Mouse (Mus musculus) limb, embryonic 12.5 days (tissue): Measurements from ENCODE around the gene Gm28635. TPM values are rescaled to one million over a fixed set of nuclear protein-coding genes. Genes with fewer than 3 reads are reported as not detected.
A peak's percentile ranks its signal among the peaks of the same experiment; 100 is the strongest.

Source experiments
- ATAC-seq: fragments of 200-750 bp; cut with Nextera tagmentation; 2 replicates; pipeline ENCODE4 v1.8.0; 2017; ENCODE audit warnings: low read depth, moderate TSS enrichment; ENCODE audit not compliant: insufficient number of reproducible peaks, insufficient read depth, low FRiP score, low TSS enrichment
- H3K27ac ChIP-seq: fragments of 300-500 bp; sonication (generic); 2 replicates; pipeline ENCODE4 v1.5.1; 2016; ENCODE audit warnings: mild to moderate bottlenecking, moderate library complexity
- H3K27me3 ChIP-seq: fragments of 300-500 bp; sonication (generic); 2 replicates; pipeline ENCODE4 v1.6.1; 2016; ENCODE audit warnings: mild to moderate bottlenecking, moderate library complexity
- H3K36me3 ChIP-seq: fragments of 300-500 bp; sonication (generic); 2 replicates; pipeline ENCODE4 v1.6.1; 2016; ENCODE audit warnings: mild to moderate bottlenecking, moderate library complexity
- H3K4me1 ChIP-seq: fragments of 300-500 bp; sonication (generic); replicated peaks from 2 replicates; pipeline ENCODE4 v1.6.1; 2016
- H3K4me2 ChIP-seq: fragments of 300-500 bp; sonication (generic); 2 replicates; pipeline ENCODE4 v1.6.1; 2016; ENCODE audit warnings: mild to moderate bottlenecking, moderate library complexity
- H3K4me3 ChIP-seq: fragments of 300-500 bp; sonication (generic); replicated peaks from 2 replicates; pipeline ENCODE4 v1.5.1; 2016; ENCODE audit warnings: mild to moderate bottlenecking
- H3K9ac ChIP-seq: fragments of 300-500 bp; sonication (generic); replicated peaks from 2 replicates; pipeline ENCODE4 v1.6.1; 2016; ENCODE audit warnings: mild to moderate bottlenecking, moderate library complexity
- H3K9me3 ChIP-seq: fragments of 300-500 bp; sonication (generic); 2 replicates; pipeline ENCODE4 v1.6.1; 2016; ENCODE audit warnings: mild to moderate bottlenecking, moderate library complexity
- WGBS: fragments of 180-500 bp; shearing (Covaris S2); methylation state at CpG from one replicate; pipeline ENCODE4 v1.1.7; 2016; 5-methylcytosine and 5-hydroxymethylcytosine counted together
- polyA plus RNA-seq: library from polyadenylated mRNA; unstranded; fragments of >200 nt; fragmentation: Nextera tagmentation; extraction: Ambion mirVana; gene quantifications from 2 replicates; pipeline ENCODE4 v1.2.1, GENCODE M21; 2016

Gene Gm28635
- not detected in 2 replicates for polyA plus RNA-seq

DNA sequence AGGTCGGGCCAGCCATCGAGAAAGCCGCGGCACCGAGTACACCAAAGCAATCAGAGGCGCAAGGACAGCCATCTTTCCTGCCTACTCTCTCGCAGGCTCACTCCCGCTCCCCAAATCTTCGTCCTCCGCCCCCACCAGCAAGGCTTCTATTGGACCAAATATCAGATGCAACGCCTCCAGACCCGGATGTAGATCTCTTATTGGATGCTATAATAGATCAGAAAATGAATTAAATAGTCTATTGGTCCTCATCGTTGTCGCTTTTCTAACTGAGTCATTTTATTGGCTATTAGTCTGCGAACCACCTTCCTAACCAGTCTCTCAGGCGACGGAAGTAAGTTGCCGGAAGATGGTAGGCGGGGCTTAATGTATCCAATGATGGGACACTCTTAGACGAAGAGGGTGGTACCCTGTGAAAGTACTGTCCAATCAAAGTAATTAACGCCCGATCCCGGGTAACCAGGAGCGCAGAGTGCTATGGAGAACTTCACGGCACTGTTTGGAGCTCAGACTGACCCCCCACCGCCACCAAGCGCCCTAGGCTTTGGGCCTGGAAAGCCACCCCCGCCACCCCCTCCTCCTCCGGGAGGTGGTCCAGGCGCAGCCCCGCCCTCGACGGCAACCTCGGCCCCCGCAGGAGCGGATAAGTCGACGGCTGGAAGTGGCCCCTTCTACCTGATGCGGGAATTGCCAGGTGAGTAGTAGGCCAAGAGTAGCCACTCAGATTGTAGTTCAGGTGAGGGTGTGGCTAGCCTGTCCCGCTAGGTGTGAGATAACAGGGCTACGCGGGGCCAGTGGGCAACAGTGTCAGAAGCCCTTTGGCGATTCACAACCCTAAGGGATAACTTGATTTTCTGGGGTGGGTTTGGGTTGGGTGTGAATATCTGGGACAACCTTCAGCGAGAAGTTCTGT is at the start of gene Gm28635, which contains the start of gene Med19:
Gene Gm28635, minus strand, starts transcription at position 74 of the 913 bp plus-strand sequence.
Gene Med19, plus strand, starts transcription at position 435 of the 913 bp plus-strand sequence.
- Histone ChIP-seq H3K36me3 (peaks cover 48% of the 10 kb centered on the region), H3K27me3 (no peaks in the 10 kb centered on the region), H3K4me1 (peaks cover 14% of the 10 kb centered on the region), H3K9me3 (no peaks in the 10 kb centered on the region), H3K4me3 (peak within 1 kb of the TSS; percentile 79), H3K9ac (peak within 1 kb of the TSS; percentile 66), H3K27ac (peak within 1 kb of the TSS; percentile 57), H3K4me2 (peak within 1 kb of the TSS; percentile 85)
- WGBS = under 1% methylated on average over 44 of the region's 44 CpGs
- peak; percentile 100 for ATAC-seq

DNA sequence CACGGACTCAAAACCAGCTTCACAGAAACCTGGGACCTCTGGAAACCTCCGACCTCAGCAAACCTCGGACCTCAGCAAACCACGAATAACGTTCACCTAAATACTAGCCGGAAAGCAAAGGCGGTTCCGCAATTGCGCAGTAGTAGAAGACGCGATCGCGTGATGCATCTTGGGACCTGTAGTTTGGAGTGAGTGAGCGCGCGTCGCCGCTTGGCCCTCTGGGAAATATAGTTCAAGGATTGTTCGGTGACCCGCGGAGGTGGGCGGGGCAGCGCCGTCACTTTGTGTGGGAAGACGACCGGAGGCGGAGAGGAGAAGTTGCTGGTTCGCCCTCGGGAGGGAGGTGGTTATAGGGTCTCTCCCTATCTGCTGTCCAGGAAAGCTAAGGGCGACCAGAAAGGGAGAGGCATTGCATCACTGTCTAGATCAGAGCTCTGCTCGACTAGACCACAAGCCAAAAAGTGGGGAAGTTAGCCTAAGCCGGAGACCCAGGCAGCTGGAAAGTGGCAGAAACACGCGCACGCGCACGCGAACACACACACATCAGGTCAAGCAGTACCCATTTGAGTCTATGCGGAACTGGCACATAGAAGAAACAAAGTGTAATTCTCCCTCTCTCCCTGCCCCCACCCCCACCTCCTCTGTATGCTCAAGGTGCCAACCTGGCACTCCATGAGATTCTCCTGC is 49.5 kb upstream of the Gm28635 start, which contains the start of gene Clp1:
Gene Clp1, minus strand, starts transcription at position 179 of the 687 bp plus-strand sequence.
- Histone ChIP-seq H3K9ac (peak within 1 kb of the TSS; percentile 63), H3K36me3 (peaks cover 30% of the 10 kb centered on the region), H3K9me3 (no peaks in the 10 kb centered on the region), H3K4me2 (peak within 1 kb of the TSS; percentile 92), H3K4me3 (peak within 1 kb of the TSS; percentile 61), H3K27ac (peak within 1 kb of the TSS; percentile 62; the same call in 1 of the 2 replicates), H3K27me3 (no peaks in the 10 kb centered on the region), H3K4me1 (peaks cover 7% of the 10 kb centered on the region)
- under 1% methylated on average over 39 of the region's 39 CpGs for WGBS
- peak; percentile 95 for ATAC-seq

DNA sequence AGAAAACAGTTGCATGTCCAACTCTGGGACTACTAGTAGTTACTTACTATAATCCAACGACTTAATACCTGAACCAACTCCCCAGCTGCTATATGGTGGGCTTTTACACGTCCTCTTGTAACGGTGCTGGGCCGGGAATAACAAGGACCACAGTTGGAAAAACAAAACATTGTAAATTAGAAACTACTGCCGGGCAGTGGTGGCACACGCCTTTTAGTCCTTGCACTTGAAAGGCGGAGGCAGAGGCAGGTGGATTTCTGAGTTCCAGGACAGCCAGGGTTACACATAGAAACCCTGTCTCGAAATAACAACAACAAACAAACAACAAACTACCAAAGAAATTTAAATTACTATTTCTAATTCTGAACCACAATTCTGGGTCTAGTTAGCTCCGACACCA is 48.9 kb upstream of the Gm28635 start:
- H3K4me2 ChIP-seq = peak overlapping the region; percentile 92
- peak overlapping the region; percentile 61 for H3K4me3 ChIP-seq
- peak overlapping the region; percentile 53; the same call in 1 of the 2 replicates for H3K27ac ChIP-seq
- no peaks in the 10 kb centered on the region for H3K9me3 ChIP-seq
- 6% methylated on average over 9 of the region's 9 CpGs for WGBS
- peaks cover 7% of the 10 kb centered on the region for H3K4me1 ChIP-seq
- ATAC-seq = 0 out of 2 replicates have a peak, but pooled peaks have one; percentile 2
- H3K36me3 ChIP-seq = peaks cover 36% of the 10 kb centered on the region
- H3K27me3 ChIP-seq = no peaks in the 10 kb centered on the region
- peak overlapping the region; percentile 63 for H3K9ac ChIP-seq

DNA sequence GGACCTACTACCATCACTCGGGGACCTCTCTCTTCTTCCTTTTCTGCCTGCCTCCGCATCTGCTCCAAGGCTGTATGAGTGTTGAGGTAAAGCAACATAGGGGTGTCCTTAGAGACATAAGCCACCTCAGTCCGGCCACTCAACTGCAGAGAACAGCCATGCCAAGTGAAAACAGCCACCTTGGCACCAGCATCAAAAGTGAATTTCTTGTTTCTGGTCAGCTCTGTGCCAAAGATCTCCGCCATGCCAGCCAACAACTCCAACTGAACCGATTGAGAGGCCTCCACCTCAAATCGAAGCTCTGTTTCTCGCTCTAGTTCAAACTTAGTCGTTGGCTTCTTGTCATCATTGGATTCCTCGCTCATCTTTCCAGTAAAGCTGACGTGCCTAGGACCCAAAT is 47.9 kb upstream of the Gm28635 start:
- WGBS = 90% methylated on average over 10 of the region's 10 CpGs

DNA sequence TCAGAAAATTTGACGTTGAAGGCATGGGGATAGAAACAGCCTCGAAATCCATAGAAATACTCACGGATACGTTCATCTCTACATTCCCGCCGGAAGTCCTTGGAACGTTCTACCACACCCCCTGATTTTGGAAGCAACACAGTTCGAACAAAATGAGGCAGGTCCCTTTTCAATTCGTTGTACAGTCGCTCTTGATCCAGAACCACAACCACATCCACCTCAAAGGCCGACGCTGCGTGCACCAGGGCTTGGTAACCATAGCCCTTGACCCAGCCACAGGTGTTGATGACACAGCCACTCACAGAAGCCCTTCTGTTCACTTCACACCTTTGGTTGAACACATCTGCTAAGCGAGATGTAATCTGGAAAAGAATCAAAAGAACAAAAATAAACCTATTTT is 46.0 kb upstream of the Gm28635 start:
- no peak for ATAC-seq
- no peaks in the 10 kb centered on the region for H3K27me3 ChIP-seq
- H3K27ac ChIP-seq = no peak overlapping the region
- no peak overlapping the region for H3K9ac ChIP-seq
- H3K4me2 ChIP-seq = no peak overlapping the region
- no peak overlapping the region for H3K4me3 ChIP-seq
- WGBS = 97% methylated on average over 14 of the region's 14 CpGs
- H3K36me3 ChIP-seq = peaks cover 42% of the 10 kb centered on the region
- H3K4me1 ChIP-seq = peaks cover 7% of the 10 kb centered on the region
- no peaks in the 10 kb centered on the region for H3K9me3 ChIP-seq

More for the DNA sequence above, 47.9 kb upstream of the Gm28635 start:
- ATAC-seq = no peak
- Histone ChIP-seq H3K4me3 (0 out of 2 replicates have a peak overlapping the region, but pooled peaks have one; percentile 61), H3K9ac (no peak overlapping the region), H3K4me2 (no peak overlapping the region), H3K4me1 (peaks cover 7% of the 10 kb centered on the region), H3K27me3 (no peaks in the 10 kb centered on the region), H3K27ac (no peak overlapping the region), H3K9me3 (no peaks in the 10 kb centered on the region), H3K36me3 (peaks cover 42% of the 10 kb centered on the region)

DNA sequence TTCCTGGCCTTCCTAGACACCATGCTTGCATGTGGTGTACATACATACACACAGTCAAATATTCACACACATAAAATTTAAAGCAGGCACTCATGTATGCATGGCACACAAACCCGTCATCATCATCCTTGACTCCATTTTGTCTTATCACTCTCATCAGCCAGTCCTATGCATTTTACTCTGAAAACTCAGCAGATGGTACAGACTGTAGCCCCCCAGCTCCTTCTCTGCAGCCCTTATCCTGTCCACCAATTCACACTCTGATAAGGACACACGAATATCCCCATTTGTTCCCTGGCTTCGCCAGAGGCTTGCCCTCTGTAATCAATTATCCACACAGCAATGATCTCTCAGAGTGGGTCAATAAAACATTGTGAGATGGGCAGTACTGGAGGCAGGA is 43.3 kb upstream of the Gm28635 start:
- Histone ChIP-seq H3K27ac (no peak overlapping the region), H3K9me3 (no peaks in the 10 kb centered on the region), H3K36me3 (peaks cover 42% of the 10 kb centered on the region), H3K4me2 (no peak overlapping the region), H3K27me3 (no peaks in the 10 kb centered on the region), H3K4me1 (peaks cover 1% of the 10 kb centered on the region), H3K9ac (no peak overlapping the region), H3K4me3 (no peak overlapping the region)
- WGBS = 81% methylated on average over 3 of the region's 3 CpGs
- ATAC-seq = no peak

DNA sequence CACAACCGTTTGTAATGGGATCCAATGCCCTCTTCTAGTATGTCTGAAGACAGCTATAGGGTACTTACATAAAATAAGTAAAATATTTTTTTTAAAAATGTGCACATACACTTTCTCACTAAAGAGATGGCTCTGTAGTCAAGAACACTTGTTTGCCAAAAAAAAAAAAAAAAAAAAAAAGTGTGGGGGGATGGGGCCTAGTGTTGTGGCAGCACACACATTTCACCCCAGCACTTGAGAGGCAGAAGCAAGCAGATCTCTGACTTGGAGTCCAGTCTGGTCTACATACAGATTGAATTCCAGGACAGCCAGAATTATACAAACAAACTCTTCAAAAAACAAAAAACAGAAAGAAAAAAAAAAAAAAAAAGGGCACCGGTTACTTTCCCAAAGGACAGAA is 42.9 kb upstream of the Gm28635 start:
- H3K4me1 ChIP-seq = no peaks in the 10 kb centered on the region; the same call in 1 of the 2 replicates
- no peak for ATAC-seq
- H3K9ac ChIP-seq = no peak overlapping the region
- H3K36me3 ChIP-seq = peaks cover 41% of the 10 kb centered on the region
- no peak overlapping the region for H3K4me3 ChIP-seq
- H3K27ac ChIP-seq = no peak overlapping the region
- 86% methylated on average over 2 of the region's 2 CpGs for WGBS
- no peak overlapping the region for H3K4me2 ChIP-seq
- H3K9me3 ChIP-seq = no peaks in the 10 kb centered on the region
- H3K27me3 ChIP-seq = no peaks in the 10 kb centered on the region

DNA sequence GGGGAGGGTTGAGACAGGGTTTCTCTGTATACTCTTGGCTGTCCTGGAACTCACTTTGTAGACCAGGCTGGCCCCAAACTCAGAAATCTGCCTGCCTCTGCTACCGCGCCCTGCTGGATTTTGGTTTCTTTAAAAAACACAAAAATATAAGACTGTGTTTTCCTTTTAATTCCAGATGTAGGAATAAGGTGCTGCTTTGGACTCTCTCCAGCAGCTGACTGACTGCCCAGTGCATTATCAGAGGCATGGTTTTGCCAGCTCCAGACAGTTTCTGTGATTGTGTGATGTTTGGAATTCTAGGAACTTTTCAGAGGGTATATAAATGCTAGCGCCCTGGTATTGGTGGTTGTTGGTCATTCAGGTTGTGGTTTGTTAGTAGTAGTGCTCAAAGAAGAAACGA is 39.5 kb upstream of the Gm28635 start:
- Histone ChIP-seq H3K27me3 (no peaks in the 10 kb centered on the region), H3K9ac (no peak overlapping the region), H3K27ac (no peak overlapping the region), H3K9me3 (no peaks in the 10 kb centered on the region), H3K4me1 (peaks cover 11% of the 10 kb centered on the region), H3K36me3 (peaks cover 13% of the 10 kb centered on the region; the same call in 1 of the 2 replicates), H3K4me3 (no peak overlapping the region), H3K4me2 (no peak overlapping the region)
- WGBS = 92% methylated on average over 4 of the region's 4 CpGs
- ATAC-seq = no peak

DNA sequence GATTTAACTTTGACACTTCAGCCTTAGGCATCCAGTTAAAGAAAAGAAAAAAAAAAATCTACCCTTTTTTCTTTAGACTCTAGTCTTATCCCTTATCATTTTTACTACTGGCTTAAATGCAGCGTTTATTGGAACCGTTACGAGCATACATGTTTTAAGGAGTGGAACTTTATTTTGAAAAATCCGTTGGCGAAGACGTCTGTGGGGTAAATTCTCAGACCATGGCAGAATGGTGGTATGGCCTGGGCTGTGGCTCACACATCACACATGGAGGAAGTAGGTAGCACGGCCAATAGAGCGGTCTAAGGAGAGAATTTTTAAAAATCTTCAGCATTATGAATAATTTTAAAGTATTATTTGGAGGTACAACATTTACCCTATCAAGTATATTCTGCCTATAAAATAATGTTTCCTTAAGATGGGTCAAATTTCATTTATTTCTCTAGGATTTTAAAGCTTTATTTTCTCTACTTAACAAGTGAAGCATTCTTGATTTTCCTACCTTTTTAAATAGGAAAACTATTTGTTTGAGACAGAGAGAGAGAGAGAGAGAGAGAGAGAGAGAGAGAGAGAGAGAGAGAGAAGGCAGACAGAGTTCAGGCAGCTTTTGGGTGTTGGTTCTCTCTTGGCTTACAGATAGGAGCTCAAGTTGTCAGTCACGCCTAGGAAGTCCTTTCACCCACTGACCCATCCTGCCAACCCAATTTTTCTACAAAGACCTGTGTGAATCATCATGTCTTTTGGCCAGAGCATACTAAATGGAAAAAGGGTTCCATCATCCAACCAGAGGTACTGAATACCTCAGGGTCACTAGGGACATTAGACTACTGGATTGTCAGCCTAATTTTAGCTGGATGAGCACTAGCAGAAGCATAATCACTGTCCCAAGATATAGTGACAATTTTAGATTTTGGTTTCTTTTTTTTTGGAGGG is 38.8 kb upstream of the Gm28635 start:
- WGBS = 36% methylated on average over 9 of the region's 9 CpGs
- peak overlapping the region; percentile 92 for H3K4me3 ChIP-seq
- no peaks in the 10 kb centered on the region for H3K9me3 ChIP-seq
- peak overlapping the region; percentile 74 for H3K4me2 ChIP-seq
- peaks cover 13% of the 10 kb centered on the region for H3K4me1 ChIP-seq
- no peaks in the 10 kb centered on the region for H3K27me3 ChIP-seq
- peak overlapping the region; percentile 90; the same call in 1 of the 2 replicates for H3K27ac ChIP-seq
- ATAC-seq = no peak
- peaks cover 7% of the 10 kb centered on the region; the same call in 1 of the 2 replicates for H3K36me3 ChIP-seq
- H3K9ac ChIP-seq = peak overlapping the region; percentile 65

DNA sequence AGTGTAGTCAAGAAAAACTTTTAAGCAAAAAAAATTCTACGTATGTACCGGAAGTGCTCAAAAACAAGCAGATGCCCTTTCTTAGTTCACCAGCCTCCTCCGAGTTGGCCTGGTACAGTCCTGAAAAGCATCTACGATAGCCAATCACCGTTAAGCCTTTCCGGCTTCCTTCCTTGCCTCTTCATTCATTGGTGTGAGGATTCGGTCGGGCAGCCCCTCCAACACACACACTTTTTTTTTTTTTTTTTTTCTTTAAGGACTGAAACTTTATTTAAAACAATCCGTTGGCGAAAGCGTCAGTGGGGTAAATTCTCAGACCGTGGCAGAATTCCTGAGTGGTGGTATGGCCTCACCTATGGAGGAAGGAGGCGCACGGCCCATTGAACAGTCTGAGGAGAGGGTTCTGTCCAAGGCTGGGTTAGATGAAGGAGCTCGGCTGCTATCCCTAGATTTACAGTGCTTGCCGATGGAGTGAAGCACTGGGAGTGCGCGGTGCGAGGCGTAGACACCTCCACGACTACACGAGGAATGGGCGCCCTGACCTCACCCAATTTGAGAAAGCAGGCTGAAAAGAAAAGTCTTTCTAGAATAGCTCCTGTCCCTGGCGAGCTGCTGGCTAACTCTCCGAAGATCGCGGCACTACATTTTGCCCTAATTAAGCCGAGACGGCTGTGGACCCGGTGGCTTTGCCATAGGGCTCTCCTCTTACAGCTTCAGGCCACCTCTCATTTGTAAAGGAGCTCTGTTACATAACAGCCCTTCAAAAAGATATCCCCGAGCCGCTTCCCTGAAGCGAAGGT is 37.9 kb upstream of the Gm28635 start:
- under 1% methylated on average over 33 of the region's 33 CpGs for WGBS
- Histone ChIP-seq H3K4me3 (peak overlapping the region; percentile 92), H3K27ac (peak overlapping the region; percentile 95), H3K27me3 (no peaks in the 10 kb centered on the region), H3K36me3 (peaks cover 3% of the 10 kb centered on the region), H3K4me1 (peaks cover 13% of the 10 kb centered on the region), H3K9me3 (no peaks in the 10 kb centered on the region), H3K9ac (peak overlapping the region; percentile 93), H3K4me2 (peak overlapping the region; percentile 74)
- peak; percentile 96 for ATAC-seq
